Mouse (Mus musculus): ENCODE measurements around the gene Ap1m2.
A peak's percentile ranks its signal among the peaks of the same experiment; 100 is the strongest.
"Not testable (repeated sequence)": the region's sequence is repeated elsewhere in the genome, so short reads cannot be mapped to it uniquely, and the experiment has no call there.

The Ap1m2 gene

DNA sequence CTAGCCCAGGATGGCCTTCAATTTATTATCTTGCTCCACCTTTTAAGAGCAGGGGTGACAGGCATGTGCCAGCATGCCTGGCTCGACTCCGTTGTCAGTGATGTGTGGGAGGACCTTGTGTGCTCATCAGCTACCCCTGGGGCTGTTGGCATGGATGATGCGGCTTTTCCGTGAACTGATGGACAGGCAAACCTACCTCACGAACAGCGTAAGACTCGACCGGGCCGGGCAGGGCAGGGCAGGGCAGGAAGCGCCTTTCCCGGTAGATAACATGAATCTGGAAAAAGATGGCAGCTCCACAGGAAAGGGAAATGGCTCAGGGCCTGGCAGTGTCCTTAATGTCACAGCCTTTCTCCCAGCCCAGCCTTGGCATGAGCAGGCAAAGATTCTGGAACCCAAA lies 12.1 kb upstream of the Ap1m2 start:
- DNase-seq, result peak; percentile 23 to 25

GRCm38 (mm10) chr9:21322917-21323297 lies 10.8 kb upstream of the Ap1m2 start:
- not testable (repeated sequence) for DNase-seq

GRCm38 (mm10) chr9:21322211-21322916 lies 10.2 kb upstream of the Ap1m2 start:
- DNase-seq, result no peak

DNA sequence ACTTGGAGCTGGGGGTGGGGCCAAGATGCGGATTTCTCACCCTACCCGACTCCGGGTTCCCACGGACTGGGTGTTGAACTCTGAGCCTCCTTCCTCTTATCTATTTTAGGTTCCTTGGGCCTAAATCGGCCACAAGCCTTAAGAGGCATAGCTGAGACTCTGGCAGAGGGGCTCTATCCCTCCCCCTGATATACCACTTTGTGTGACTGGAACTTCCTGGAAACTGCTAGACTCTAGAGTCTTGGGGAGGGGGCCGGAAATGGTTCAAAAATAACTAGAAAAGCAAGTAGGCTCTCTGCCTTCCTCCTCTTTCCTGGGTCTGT lies 9.3 kb upstream of the Ap1m2 start:
- no peak for DNase-seq

DNA sequence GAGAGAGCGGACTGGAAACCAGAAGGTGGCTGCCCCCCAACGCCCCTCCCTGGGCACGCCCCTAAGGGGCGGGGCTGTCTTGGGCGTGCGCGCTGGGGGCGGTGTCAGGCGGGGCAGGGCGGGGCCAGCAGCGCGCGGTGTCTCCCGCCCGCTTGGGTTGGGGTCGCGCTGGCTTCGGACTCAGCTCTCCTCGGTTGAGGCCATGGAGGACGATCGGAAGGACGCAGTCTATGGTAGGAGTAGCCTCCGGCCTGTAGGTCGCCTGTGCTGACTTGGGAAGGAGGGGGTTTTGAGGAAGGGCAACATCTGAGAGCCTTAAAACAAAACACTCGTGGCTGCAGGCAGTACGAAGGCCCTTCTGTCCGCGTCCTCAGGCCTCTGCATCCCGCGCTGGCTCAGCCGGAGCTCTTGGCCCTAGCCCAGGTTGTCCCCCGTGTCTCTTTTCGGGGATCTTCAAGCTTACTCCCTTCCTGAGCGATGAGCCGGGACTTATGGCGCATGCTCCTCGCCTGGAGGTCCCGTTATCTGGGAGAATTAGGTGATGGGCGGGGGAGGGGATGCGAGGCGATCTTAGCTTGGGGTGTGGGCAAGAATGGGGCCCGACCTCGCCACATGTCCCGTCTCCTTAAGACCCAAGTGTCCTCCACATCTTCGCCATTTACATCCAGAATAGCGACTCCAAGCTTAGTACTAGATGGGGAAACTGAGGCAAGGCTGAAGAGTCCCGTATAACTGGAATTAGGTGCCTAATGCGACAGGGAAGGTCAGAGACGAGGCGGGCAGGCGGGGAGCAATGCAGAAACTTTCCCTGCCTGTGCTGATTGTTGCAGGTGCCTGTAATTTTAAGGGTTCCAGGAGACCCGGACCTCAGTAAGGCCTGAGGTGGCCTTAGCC lies 8.7 kb upstream of the Ap1m2 start, which contains the start of gene Slc44a2:
Slc44a2 (plus strand) TSS at position 80 of the 894 bp plus-strand sequence.
- DNase-seq, result peak; percentile 73 to 84

GRCm38 (mm10) chr9:21320280-21320618 lies 8.1 kb upstream of the Ap1m2 start:
- no peak for DNase-seq

GRCm38 (mm10) chr9:21319503-21319902 lies 7.4 kb upstream of the Ap1m2 start:
- DNase-seq, result no peak

DNA sequence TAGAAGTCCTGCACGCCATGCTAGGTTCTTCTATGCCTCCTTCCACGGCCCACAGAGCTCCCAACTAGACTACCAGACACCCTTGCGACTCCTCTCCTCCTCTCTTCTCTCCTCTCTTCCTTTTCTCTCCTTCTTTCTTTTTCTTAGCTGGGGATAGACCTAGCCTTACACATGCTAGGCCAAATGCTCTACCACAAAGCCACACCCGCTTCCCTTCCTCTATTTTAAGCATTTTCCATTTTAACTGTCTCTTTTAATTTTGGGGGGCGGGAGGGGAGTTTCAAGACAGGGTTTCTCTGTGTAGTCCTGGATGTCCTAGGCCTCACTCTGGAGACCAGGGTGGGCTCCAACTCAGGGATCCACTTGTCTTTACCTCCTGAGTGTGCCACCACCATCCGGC lies 6.7 kb upstream of the Ap1m2 start:
- no peak for DNase-seq

DNA sequence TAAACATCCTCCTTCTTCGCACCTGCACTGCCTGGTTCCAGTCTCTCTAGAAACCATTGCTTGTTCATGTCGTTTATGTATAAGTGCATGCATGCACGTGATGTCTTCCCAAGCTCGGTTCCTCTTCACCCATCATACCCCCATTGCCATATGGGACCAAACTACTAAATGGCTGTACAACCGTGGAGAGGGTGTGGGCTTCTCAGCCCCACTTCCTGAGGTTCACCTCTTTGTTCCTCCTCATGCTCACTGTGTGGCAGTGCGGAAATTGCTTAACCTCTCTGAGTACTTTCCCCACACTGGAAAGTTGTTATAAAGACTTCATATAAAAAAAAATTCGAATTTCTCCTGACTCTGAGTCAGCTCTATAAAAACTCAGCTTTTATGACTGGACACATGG lies 4.6 kb upstream of the Ap1m2 start:
- no peak for DNase-seq

DNA sequence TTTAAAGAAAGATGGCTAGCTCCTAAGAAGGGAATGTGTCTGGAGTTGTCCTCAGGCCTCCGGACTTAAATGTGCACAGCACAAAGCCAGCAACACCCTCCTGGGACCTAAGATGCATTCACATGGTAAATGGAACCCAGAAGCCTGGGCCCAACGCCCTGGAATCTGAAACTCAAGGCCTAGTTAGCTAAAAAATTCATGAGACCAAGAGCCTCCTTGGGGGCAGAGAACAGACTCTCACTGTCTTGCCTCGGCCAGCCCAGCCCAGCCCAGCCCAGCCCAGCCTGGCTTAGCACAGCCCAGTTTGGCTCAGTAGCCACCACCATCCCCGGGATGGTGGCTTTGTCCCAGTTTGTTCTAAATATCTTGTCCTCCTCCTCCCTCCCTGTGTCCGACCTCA lies 3.3 kb upstream of the Ap1m2 start:
- DNase-seq, result no peak

GRCm38 (mm10) chr9:21314367-21315140 lies 2.4 kb upstream of the Ap1m2 start:
- DNase-seq, result no peak

GRCm38 (mm10) chr9:21313394-21313793 lies 1.3 kb upstream of the Ap1m2 start:
- DNase-seq, result peak; percentile 91 to 93

DNA sequence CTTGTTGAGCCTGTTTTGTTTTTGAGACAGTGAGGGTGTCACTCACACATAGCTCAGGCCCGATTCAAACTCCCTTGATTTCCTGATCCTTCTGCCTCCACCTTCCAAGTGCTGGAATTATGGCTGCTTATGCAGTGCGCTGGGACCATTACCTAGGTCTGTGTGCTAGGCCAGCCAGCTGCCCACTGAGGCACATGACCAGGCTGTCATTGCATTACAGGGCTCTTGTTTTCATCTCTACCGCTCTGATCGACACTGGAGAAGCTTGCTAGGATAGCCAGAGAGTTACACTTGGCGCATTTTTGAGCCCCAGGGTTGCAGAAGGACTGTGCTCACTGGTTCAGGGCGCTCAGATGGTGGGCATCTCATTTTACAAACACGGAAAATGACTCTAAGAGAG lies 442 bp downstream of the Ap1m2 start:
- no peak for DNase-seq

DNA sequence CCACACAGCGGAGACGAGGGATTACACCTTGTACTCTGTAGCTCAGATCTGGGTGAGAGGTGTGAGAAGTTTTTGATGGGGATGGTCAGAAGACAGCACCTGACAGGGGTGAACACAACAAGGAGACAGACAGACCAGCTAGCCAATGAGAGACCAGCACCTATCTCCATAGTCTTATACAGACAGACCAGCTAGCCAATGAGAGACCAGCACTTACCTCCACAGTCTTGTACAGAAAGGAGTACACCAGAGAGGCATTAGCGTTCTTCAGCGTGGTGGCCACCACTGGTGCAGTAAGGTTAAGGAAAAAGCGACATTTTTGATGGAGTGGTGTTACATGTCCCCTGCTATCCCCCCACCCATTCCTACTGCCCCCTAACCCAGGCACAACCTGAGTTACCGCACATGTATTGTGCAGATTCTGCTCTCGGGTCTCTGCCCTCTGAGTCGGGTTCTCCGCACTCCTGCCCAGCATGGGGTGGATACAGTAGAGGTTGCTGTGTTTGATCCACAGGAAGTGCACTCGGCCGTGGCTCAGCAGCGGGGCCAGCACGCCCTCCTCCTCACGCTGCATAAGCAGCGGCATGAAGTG lies 2.9 kb downstream of the Ap1m2 start:
- DNase-seq, result no peak

GRCm38 (mm10) chr9:21305065-21305464 lies 7.1 kb downstream of the Ap1m2 start:
- no peak for DNase-seq

DNA sequence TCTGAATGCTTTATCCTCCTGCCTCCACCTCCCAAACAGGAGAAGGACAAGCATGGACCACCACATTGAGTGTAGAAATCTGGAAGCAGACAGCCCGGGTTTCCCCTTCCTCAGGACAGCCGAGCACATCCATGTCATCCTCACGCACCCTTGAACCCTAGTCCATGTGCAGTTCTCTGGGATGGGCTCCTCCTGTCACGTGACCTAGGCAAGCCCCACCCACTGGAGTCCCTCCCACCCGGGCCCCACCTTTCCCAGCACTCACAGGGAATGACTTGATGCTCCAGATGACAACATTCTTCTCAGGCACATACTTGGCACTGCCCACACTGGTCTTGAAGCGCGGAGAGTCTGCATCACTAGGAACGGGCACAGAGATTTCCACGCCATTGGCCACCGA lies 13.1 kb downstream of the Ap1m2 start:
- no peak for DNase-seq

DNA sequence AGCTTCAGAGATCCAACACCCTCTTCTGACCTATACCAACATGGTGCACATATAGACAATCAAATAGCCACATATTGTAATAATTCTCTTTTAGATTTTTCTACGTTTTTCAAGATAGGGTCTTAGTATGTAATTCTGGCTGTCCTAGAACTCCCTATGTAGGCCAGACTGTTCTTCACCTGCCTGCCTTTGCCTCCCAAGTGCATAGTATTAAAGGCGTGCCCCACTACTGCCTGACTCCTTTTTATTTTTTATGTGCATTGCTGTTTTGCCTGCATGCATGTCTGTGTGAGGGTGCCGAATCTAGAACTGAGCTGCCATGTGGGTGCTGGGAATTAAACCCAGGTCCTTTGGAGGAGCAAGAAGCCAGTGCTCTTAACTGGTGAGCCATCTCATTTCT lies 19.9 kb downstream of the Ap1m2 start:
- no peak for DNase-seq

DNA sequence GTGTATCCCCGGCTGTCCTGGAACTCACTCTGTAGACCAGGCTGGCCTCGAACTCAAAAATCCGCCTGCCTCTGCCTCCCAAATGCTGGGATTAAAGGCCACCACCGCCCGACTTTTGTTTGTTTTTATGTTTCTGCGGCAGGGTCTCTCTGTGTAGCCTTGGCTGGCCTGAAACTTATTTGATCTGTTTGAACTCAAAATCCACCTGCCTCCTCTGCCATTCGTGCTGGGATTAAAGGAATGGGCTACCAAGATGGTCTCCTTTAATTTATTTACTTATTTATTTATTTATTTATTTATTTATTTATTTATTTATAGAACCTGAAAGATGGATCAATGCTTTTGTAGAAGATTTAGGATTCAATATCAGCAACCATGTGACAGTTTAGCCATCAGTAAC lies 20.3 kb downstream of the Ap1m2 start:
- not testable (repeated sequence) for DNase-seq

DNA sequence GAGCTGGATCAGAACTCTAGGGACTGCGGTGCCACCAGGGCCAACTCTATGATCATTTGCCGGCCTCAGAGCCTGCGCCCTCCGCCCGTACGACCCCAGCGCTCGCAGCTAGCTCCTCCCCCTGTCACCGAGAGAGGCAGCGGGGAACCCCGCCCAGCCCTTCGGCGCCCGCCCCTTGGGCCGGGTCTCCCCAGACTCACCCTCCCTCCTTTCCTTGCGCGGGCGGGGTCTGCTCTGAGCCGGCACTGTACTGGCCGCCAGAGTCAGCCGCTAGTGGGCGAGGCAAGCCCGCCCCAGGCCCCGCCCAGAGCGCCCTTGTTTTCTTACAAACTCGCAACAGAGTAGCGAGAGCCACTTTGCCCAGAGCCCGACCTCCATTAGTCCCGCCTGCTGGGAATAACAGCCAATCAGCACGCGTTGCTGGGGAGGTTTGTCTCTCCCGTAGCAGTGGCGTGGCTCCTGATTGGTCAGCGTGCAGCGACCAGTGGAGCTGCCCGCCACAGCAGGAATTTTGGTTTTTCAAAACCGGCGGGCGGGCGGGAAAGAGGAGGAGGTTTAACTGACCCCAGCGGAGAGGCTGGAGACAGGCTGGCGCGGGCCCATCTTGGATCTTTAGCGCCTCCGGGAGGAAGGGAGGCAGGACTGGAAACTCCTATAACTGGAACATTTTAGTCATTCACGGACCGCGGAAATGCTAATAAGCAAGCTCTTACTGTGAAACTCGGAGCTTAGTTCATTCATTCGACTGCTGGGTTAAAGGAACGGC lies 20.9 kb downstream of the Ap1m2 start, which contains the start of gene Cdkn2d:
Cdkn2d (minus strand) TSS at position 386 of the 766 bp plus-strand sequence.
- DNase-seq, result peak; percentile 99 to 100

- DNase-seq, result peak in 1 of 2 experiments; percentile 55
These were observed 21.5 kb downstream of the Ap1m2 start for GRCm38 (mm10) chr9:21290589-21290988.

DNA sequence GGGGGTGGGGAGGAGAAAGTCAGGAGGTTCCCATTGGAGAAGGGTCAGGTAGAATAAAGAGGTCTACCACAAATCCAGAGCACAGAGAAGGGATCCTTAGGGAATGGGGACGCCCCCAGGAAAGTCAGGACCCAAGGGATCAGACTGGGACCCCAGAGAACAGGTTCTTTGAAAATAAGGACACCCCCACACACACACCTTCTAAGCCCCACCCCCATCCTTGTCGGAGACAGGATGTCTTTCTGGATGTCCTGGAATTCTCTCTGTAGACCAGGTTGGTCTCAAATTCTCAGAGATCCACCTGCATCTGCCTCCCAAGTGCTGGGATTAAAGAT lies 22.8 kb downstream of the Ap1m2 start:
- DNase-seq, result no peak

Measured in cerebellum, postnatal 36 days (tissue).